Mouse (Mus musculus): ENCODE measurements around the gene Cldn18. TPM values are rescaled to one million over a fixed set of nuclear protein-coding genes. Genes with fewer than 3 reads are reported as not detected.

Gene Cldn18
- total and polyA plus RNA-seq, 3 experiments, result 0.27 TPM; not detected in 2

DNA sequence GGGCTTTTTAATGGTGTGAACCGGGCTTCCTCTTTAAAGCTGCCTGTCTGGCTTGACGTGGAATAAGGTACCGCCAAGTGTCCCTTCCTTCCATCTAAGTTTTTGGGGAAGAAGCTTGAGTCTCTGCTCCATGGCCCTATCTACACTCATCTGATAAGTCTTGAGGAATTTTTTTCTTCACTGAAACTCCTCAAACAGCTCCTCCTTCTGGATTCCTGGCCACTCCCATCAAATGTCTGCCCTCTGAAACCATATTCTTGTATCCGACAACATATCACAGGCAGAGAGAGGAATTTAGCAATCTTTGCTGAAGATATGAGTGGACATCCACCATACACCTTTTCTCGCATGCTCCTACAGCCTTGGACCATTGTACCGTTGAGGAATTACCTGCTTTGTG, 10.8 kb downstream of the Cldn18 start:
- Histone ChIP-seq H3K4me1 (ENCODE audit: insufficient read depth, low read depth, low read length) (no peaks in the 10 kb centered on the region; the same call in 1 of the 2 replicates), H3K27me3 (ENCODE audit: insufficient read depth, low read length) (no peaks in the 10 kb centered on the region), H3K4me3 (ENCODE audit: low read depth, low read length) (no peak overlapping the region), H3K36me3 (replicated peaks) (no peaks in the 10 kb centered on the region), H3K9me3 (replicated peaks) (peaks cover 20% of the 10 kb centered on the region)
- no peak for ATAC-seq (ENCODE audit: extremely low read depth, insufficient number of reproducible peaks, low FRiP score, poor library complexity, severe bottlenecking)
- TF ChIP-seq GATA2 (IDR thresholded peaks at IDR 0.05; ENCODE audit: borderline replicate concordance, low read depth, low read length) (no peak), GATA1 (IDR thresholded peaks at IDR 0.05; ENCODE audit: borderline replicate concordance, low read length) (no peak), TAL1 (conservative IDR thresholded peaks at IDR 0.05; ENCODE audit: low read depth, low read length) (no peak), POLR2AphosphoS5 (IDR thresholded peaks at IDR 0.05; ENCODE audit: insufficient replicate concordance, low read depth, low read length) (no peak), CTCF (IDR thresholded peaks at IDR 0.05; ENCODE audit: low read depth, low read length) (no peak)
- no peak for DNase-seq (ENCODE audit: low spot score)

DNA sequence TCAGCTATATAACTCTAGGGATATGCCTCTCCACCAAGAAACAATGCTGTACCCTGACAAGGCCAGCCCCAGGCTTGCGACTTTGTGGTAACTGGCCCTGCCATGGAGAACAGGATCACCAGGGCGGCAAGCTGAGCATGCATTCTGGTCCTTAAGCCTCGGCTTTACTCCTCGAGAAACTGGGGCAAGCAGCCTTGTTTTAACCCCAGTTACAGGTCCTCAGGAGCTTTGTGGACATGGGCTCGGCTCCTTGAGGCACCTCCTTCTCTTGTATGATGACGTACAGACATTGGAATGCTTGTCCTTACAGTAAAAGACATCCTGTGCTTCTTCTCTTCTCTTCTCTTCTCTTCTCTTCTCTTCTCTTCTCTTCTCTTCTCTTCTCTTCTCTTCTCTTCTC, 13.4 kb downstream of the Cldn18 start:
- no peak for ATAC-seq (ENCODE audit: extremely low read depth, insufficient number of reproducible peaks, low FRiP score, poor library complexity, severe bottlenecking)
- no peak for TF ChIP-seq GATA2 (IDR thresholded peaks at IDR 0.05; ENCODE audit: borderline replicate concordance, low read depth, low read length)
- no peak for TF ChIP-seq GATA1 (IDR thresholded peaks at IDR 0.05; ENCODE audit: borderline replicate concordance, low read length)
- TF ChIP-seq POLR2AphosphoS5 (IDR thresholded peaks at IDR 0.05; ENCODE audit: insufficient replicate concordance, low read depth, low read length), result no peak
- TF ChIP-seq CTCF (IDR thresholded peaks at IDR 0.05; ENCODE audit: low read depth, low read length), result no peak
- TF ChIP-seq TAL1 (conservative IDR thresholded peaks at IDR 0.05; ENCODE audit: low read depth, low read length), result no peak

DNA sequence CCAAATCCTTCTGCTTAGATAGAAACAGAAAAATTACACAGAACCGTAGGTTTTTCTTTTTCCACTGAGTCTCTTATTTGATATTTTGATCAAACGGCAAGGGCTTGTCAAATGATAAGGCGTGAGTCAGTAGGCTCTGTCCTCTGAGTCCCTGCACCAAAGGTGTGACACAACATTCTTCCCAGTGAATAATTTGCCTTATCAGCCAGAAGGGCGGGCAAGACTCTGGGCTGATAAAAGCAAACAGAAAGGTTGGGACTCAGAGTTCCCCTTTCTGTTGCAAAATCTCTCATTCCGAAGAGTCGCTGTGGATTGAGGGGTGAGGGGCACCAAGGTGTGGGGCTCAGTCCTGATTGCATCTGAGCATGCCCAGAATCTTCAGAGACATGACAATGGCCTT, 14.9 kb downstream of the Cldn18 start:
- H3K4me1 ChIP-seq (ENCODE audit: insufficient read depth, low read depth, low read length), result no peaks in the 10 kb centered on the region
- no peaks in the 10 kb centered on the region for H3K36me3 ChIP-seq (replicated peaks)
- H3K27me3 ChIP-seq (ENCODE audit: insufficient read depth, low read length), result no peaks in the 10 kb centered on the region
- ATAC-seq (ENCODE audit: extremely low read depth, insufficient number of reproducible peaks, low FRiP score, poor library complexity, severe bottlenecking) (no peak), DNase-seq (ENCODE audit: low spot score) (no peak)
- no peak overlapping the region for H3K4me3 ChIP-seq (ENCODE audit: low read depth, low read length)
- TF ChIP-seq TAL1 (conservative IDR thresholded peaks at IDR 0.05; ENCODE audit: low read depth, low read length) (no peak), GATA1 (IDR thresholded peaks at IDR 0.05; ENCODE audit: borderline replicate concordance, low read length) (no peak), POLR2AphosphoS5 (IDR thresholded peaks at IDR 0.05; ENCODE audit: insufficient replicate concordance, low read depth, low read length) (no peak), GATA2 (IDR thresholded peaks at IDR 0.05; ENCODE audit: borderline replicate concordance, low read depth, low read length) (no peak), CTCF (IDR thresholded peaks at IDR 0.05; ENCODE audit: low read depth, low read length) (no peak)
- H3K9me3 ChIP-seq (replicated peaks), result peaks cover 15% of the 10 kb centered on the region

More for the DNA sequence above, 13.4 kb downstream of the Cldn18 start:
- DNase-seq (ENCODE audit: low spot score), result no peak
- H3K36me3 ChIP-seq (replicated peaks), result no peaks in the 10 kb centered on the region
- H3K4me3 ChIP-seq (ENCODE audit: low read depth, low read length), result no peak overlapping the region
- no peaks in the 10 kb centered on the region for H3K27me3 ChIP-seq (ENCODE audit: insufficient read depth, low read length)
- no peaks in the 10 kb centered on the region for H3K4me1 ChIP-seq (ENCODE audit: insufficient read depth, low read depth, low read length)
- peaks cover 14% of the 10 kb centered on the region for H3K9me3 ChIP-seq (replicated peaks)

DNA sequence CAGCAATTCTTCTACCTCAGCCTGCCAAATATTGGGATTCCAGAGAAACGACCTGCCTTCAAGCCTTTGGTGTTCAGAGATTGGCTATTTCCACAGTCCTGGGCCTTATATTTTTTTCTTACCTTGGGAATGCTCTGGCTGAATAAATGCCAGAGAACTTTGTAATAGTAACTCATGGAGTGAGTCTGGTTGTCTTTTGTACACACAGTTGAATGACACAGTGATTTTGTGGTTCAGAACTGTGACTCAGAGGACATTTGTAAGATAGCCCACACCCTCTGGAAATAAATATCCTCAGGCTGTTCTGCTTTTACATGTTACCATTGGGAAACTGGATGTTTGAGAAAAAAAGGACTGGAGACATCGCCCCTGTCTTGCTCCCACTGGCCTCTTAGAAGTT, 15.9 kb downstream of the Cldn18 start:
- H3K4me1 ChIP-seq (ENCODE audit: insufficient read depth, low read depth, low read length), result no peaks in the 10 kb centered on the region
- no peak for TF ChIP-seq CTCF (IDR thresholded peaks at IDR 0.05; ENCODE audit: low read depth, low read length)
- no peak for TF ChIP-seq GATA1 (IDR thresholded peaks at IDR 0.05; ENCODE audit: borderline replicate concordance, low read length)
- TF ChIP-seq POLR2AphosphoS5 (IDR thresholded peaks at IDR 0.05; ENCODE audit: insufficient replicate concordance, low read depth, low read length), result no peak
- TF ChIP-seq TAL1 (conservative IDR thresholded peaks at IDR 0.05; ENCODE audit: low read depth, low read length), result no peak
- TF ChIP-seq GATA2 (IDR thresholded peaks at IDR 0.05; ENCODE audit: borderline replicate concordance, low read depth, low read length), result no peak
- H3K27me3 ChIP-seq (ENCODE audit: insufficient read depth, low read length), result no peaks in the 10 kb centered on the region
- peaks cover 13% of the 10 kb centered on the region for H3K9me3 ChIP-seq (replicated peaks)
- no peaks in the 10 kb centered on the region for H3K36me3 ChIP-seq (replicated peaks)
- no peak overlapping the region for H3K4me3 ChIP-seq (ENCODE audit: low read depth, low read length)
- ATAC-seq (ENCODE audit: extremely low read depth, insufficient number of reproducible peaks, low FRiP score, poor library complexity, severe bottlenecking) (no peak), DNase-seq (ENCODE audit: low spot score) (no peak)

DNA sequence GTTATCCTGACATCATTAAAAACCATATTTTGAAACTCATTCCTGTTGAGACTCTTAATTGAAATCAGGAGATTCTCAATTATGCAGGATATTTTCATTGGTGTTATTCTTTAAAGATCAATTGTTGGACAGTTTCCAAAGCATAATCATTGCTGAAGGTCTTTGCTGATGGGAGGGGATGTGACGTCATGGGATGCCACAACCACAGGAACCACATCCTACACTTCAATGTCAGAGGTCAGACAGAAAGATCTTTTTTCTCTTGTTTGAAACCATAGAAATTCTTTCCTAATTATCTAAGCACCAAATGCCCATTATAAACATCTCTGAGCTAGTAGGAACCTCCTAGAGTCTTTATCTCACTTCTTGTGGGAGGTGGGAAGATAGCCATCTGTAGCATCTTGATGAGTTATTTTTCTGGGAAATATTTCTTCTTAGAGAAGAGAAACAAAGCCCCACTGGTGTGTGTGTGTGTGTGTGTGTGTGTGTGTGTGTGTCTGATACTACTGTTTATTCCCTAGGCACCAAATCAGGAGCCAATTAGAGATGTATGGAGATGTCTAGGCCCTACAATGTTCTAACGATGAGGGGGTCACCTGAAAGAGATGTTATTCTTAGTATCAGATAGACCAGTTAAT, 17.2 kb downstream of the Cldn18 start:
- TF ChIP-seq GATA1 (IDR thresholded peaks at IDR 0.05; ENCODE audit: borderline replicate concordance, low read length), result no peak
- no peak for TF ChIP-seq TAL1 (conservative IDR thresholded peaks at IDR 0.05; ENCODE audit: low read depth, low read length)
- no peak for TF ChIP-seq GATA2 (IDR thresholded peaks at IDR 0.05; ENCODE audit: borderline replicate concordance, low read depth, low read length)
- no peak for TF ChIP-seq POLR2AphosphoS5 (IDR thresholded peaks at IDR 0.05; ENCODE audit: insufficient replicate concordance, low read depth, low read length)
- TF ChIP-seq CTCF (IDR thresholded peaks at IDR 0.05; ENCODE audit: low read depth, low read length), result no peak
- no peaks in the 10 kb centered on the region for H3K27me3 ChIP-seq (ENCODE audit: insufficient read depth, low read length)
- peaks cover 9% of the 10 kb centered on the region for H3K9me3 ChIP-seq (replicated peaks)
- DNase-seq (ENCODE audit: low spot score) (no peak), ATAC-seq (ENCODE audit: extremely low read depth, insufficient number of reproducible peaks, low FRiP score, poor library complexity, severe bottlenecking) (no peak)
- no peaks in the 10 kb centered on the region for H3K4me1 ChIP-seq (ENCODE audit: insufficient read depth, low read depth, low read length)
- no peak overlapping the region for H3K4me3 ChIP-seq (ENCODE audit: low read depth, low read length)
- no peaks in the 10 kb centered on the region for H3K36me3 ChIP-seq (replicated peaks)

DNA sequence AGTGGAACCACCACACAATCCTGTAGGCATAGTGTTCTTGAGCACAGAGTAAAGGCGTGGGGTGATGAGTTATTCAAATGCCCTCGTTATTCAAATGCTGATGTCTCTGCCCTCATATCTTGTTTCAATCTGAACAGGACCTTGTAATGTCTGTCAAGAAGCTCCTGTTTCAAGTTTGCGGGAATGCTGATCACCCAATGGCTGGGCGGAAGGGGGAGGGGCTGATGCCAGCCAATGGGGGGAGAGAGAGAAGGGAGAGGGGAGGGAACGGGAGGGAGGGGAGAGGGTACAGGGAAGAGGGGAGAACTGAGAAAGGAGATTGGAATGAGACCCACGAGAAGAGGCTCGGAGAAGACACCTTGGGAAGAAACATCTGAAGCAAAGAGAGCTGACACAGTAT, 22.1 kb downstream of the Cldn18 start:
- Histone ChIP-seq H3K4me3 (ENCODE audit: low read depth, low read length) (no peak overlapping the region), H3K9me3 (replicated peaks) (peaks cover 21% of the 10 kb centered on the region), H3K36me3 (replicated peaks) (no peaks in the 10 kb centered on the region), H3K27me3 (ENCODE audit: insufficient read depth, low read length) (no peaks in the 10 kb centered on the region), H3K4me1 (ENCODE audit: insufficient read depth, low read depth, low read length) (no peaks in the 10 kb centered on the region)
- DNase-seq (ENCODE audit: low spot score) (no peak), ATAC-seq (ENCODE audit: extremely low read depth, insufficient number of reproducible peaks, low FRiP score, poor library complexity, severe bottlenecking) (no peak)
- TF ChIP-seq GATA2 (IDR thresholded peaks at IDR 0.05; ENCODE audit: borderline replicate concordance, low read depth, low read length) (no peak), GATA1 (IDR thresholded peaks at IDR 0.05; ENCODE audit: borderline replicate concordance, low read length) (no peak), CTCF (IDR thresholded peaks at IDR 0.05; ENCODE audit: low read depth, low read length) (no peak), POLR2AphosphoS5 (IDR thresholded peaks at IDR 0.05; ENCODE audit: insufficient replicate concordance, low read depth, low read length) (no peak), TAL1 (conservative IDR thresholded peaks at IDR 0.05; ENCODE audit: low read depth, low read length) (no peak)
